Mouse (Mus musculus): ENCODE results near the gene Batf.

Gene Batf

DNA sequence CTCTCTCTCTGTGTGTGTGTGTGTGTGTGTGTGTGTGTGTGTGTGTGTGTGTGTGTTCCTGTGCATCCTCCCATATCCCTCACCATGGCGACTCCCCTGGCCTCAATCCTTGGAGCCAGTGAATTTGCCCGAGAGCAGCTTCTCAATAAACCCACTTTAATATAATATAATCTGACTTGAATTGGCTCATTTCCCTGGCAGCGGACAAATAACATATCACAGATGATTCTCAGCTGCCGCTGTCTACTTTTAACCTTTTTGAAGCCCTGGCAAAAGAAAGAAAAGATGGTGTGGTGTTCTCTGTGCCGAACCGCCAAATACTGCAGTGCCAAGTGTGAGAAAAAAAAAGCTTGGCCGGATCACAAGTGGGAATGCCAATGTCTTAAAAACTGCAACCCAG, 41.7 kb downstream of the Batf start:
- DNase-seq (ENCODE audit: low spot score in 2 of 2): no peak

DNA sequence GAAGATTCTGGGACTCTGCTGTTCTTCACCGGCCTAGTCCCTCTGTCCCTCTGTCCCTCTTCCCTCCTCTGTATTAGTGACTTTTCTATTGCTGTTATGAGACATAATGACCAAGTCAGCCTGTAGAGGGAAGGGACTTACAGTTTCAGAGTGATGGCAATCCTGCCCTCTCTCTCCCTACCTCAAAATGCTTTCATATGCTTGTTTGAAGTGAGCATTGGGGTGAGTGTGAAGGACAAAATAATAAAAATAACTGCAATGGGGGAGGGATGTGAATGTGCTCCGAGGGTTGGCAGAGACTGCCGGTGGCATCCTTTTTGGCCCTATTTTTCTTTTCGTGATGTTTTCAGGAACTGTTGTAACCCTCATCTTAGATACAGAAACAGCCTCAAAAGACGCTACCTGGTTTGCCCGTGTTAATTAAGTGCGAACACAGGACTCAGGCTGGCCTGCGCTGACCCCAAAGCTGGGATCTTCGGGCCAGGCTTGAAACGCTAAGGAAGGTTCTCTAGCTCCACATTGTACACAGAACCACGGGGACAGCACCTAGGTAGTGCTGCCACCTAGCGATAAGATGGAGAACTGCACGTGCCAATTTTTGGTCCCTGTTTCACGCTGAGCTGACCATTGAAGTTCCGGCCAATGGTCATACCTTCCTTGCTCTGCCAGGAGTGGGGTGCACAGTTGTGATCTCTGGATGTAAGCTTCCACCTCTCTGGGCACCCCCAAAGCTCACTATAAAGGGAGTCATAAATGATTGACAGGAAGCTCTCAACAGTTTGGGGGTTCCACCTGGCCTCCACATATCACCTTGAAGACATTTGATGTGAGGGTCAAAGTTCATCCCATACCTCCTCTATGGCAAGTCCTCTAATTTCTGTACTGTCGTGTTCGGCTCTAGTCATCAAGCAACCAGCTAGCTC, 42.8 kb downstream of the Batf start:
- peak; percentile 49 to 72 for DNase-seq (ENCODE audit: low spot score in 2 of 2)

DNA sequence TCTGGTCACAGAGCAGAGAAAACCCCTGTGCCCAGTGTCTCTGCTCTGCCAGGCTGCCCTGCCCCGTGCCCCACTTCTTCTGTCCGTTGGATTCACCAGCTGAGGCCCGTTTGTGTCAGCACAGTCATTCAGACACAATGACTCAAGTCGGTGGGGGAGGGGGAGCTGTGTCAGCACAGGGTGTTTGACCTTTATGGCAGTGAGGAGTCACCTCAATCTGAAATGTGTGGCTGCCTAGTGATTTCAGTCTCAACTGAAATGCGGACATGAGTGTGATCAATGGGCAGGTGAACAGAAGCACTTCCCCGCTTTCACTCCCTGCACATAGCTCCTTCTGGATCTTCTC, 43.4 kb downstream of the Batf start:
- DNase-seq (ENCODE audit: low spot score in 2 of 2): no peak

DNA sequence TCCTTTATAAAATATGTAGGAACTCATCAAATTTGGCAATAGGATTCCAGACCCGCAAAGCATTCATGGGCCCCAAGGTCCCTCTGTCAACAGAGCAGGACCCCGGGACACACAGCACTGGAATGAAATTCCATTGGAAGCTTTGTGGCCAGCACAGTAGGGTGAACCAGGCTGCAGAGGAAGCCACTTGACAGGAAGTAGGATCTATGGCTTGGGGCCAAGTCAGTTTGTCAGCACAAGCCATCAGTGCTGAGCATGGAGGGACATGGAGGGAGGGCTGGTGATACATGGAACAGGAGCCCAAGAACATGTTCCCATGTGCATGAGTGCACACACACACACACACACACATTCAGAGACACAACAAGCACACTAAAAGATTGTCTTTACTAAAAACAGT, 49.7 kb downstream of the Batf start:
- DNase-seq (ENCODE audit: low spot score in 2 of 2): no peak

DNA sequence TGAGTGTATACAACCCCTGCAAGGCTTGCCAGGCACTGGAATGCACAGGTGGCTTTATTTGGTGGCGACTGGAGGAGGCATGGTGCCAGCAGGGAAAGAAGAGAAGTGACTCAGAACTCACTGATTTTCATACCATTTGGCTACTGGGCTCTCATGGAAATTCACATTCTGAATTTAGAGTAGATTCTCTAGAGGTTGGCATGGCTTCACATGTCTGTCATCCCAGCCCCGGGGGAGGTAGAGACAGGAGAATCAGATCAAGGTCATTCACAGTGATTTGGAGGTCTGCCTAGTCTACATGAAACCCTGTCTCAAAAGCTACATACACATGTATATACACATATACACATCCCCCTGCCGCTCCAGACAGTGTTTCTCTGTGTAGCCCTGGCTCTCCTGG, 50.5 kb downstream of the Batf start:
- DNase-seq (ENCODE audit: low spot score in 2 of 2): no peak

DNA sequence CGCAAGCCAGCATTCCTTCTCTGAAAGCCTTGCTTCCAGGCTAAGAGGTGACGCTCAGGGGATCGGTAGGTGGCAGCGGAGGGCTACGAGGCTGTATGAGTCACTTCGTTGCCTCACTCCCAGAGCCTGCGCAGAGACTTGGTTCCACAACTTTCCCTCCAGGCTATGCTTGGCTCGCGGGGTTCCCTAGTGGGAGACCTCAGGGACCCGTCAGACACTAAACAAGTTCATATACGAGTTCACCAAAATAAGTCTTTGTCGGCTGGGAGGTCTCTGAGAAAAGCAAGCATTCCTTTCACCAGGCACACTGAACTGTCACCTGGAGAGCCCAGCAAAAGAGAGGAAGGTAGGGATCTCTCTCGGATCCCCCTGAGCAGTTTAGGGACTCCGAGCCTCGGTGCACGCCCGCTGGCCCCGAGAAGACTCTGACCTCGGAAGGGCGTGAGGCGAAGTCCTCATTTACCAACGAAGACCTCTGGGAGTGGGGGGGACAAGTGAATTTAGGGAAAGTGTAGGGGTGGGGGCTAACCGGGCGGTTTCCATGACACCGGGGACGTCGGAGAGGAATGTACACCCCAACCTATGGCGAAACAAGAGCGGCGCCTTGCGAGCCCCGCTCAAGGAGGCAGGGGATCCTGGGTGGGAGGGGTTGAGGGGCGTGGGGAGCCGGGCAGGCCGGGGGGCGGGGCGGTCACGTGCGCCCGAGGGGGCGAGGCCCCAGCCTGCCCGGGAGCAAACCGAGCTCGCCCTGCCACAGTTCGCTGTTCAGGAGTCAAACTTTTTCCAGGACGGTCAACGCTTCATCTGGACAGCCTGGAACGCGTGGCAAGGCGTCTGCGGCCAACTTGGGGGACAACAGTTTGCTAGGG, 59.6 kb downstream of the Batf start, which contains the start of gene Flvcr2:
Gene Flvcr2 (plus strand): TSS at position 713 of the 869 bp plus-strand sequence.
- DNase-seq (ENCODE audit: low spot score in 2 of 2): peak; percentile 58 to 69

DNA sequence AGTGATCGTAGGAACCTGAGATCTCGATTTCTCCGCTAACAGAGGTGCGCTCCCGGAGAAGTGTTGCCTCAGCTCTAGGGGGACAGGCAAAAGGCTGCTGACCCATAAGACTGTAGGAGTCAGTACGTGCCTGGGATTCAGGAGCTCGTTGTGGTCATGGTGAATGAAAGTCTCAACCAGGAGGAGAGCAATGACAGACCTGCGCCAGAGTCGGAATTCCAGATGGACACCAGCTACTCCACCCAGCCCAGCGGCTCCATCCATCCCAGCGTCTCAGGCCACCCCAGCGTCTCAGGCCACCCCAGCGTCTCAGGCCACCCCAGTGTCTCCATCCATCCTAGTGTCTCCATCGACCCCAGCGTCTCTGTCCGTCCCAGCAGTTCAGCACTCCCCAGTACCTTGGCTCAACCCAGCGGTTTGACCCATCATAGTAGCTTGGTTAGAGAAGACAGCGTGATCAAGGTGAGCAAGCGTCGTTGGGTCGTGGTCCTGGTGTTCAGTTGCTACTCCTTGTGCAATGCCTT, 60.3 kb downstream of the Batf start:
- DNase-seq (ENCODE audit: low spot score in 2 of 2): no peak

DNA sequence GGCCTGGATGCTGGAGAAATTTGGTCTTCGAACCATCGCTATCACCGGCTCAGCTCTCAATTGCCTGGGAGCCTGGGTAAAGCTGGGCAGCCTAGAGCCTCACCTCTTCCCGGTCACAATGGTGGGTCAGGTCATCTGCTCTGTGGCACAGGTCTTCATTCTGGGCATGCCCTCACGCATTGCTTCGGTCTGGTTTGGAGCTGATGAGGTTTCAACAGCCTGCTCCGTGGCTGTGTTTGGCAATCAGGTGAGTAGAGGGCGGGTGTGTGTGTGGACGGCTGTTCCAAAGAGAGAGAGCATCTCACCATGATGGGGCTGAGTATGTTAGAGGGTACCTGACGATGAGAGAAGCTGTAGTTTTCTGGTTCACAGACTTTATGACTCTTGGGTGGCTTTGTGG, 60.9 kb downstream of the Batf start:
- no peak for DNase-seq (ENCODE audit: low spot score in 2 of 2)

DNA sequence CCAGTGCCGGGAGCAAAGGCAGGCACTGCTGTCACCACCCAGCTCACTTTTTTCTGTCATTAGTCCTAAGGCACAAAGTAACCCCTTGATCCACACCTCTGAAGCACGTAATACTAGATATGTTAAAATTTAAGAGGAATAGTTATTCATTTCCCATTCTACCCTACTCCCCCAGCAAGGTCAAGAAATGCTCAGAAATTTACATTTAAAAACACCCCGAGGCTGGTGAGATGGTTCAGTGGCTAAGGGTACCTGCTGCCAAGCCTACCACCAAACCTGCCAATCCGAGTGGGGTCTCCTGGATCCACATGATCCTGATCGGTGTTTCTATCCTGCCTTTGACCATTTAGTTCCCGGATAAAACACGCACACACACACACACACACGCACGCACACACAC, 63.4 kb downstream of the Batf start:
- no peak for DNase-seq (ENCODE audit: low spot score in 2 of 2)

DNA sequence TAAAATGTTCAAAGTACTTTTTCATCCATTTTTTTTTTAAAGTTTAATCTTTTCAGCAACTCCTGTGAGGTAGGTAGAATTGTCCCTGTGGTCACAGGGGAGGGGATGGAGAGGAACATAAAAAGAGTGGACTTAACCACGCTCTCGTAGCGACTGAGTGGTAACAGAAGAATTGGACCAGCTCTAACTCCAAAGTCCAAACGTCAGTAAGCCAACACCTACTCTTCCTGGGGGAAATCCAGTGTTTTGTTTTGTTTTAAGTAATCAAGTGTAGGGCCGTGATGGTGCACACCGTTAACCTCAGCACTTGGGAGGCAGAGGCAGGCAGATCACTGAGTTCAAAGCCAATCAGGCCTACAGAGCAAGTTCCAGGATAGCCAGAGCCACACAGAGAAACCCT, 65.6 kb downstream of the Batf start:
- DNase-seq (ENCODE audit: low spot score in 2 of 2): no peak

DNA sequence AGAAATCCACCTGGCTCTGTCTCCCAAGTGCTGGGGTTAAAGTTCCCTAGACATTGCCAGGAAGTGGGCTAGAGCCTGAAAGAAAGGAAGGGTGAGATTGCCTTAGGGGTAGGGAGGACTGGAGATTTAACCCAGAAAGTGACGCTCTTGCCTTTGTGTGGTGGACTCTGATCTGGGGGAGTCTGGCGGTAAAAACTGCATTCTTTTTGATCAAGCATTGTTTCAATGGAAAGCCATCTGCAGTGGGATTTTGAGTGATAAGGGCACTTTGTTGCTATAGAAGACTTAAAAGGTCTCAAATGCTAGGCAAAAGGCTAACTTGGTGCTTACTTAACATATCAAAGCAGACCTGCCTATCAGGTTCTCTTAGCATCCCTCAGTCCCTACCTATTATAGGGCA, 66.8 kb downstream of the Batf start:
- no peak for DNase-seq (ENCODE audit: low spot score in 2 of 2)

DNA sequence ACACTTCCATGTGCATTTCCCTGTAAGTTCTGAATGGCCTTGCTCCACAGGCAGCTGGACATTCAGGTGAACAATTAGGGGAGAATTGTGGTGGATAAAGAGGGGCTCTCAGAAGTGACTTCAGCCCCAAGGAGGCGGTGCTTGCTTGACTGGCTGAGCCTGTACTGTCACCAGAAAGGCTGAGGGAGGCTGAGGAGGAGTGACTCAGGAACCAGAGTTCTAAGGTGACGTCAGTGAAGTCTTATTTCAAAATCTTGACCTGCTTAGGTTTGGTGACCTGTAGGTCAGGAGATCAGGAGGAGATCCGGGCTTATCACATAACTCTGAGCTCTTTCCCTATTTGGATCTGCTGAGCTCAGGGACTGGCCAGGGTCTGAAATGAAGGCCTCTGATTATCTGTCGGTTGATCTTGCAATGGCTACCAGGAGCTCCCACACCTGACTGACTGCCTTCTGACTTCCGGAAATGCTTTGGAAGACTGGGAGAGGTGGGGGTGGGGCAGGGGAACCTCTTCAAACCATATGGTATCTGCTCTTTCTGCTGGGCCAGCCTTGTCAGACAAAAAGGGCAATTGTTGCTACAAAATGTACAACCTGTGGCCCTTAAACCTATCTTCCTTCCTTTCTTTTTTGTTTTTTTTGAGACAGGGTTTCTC, 68.3 kb downstream of the Batf start:
- DNase-seq (ENCODE audit: low spot score in 2 of 2): no peak

DNA sequence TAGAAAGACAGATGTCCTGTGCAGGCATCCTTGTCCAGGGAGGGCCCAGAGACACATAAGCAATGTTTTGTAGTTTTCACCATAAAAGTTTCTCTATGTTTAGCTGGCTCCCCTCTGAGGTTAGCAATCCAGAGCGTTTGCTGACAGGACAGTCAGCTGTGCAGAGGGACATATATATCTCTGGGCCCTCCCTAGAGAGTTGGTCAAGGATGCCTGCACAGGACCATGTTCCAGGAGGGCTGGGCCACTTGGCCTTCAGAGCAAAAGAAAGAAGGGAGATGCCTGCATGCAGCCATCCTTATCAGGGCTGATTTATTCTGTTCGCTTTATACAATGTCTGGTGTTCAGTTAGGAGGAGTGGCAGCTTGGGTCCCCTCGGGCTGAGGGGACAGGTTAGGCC, 70.0 kb downstream of the Batf start:
- no peak for DNase-seq (ENCODE audit: low spot score in 2 of 2)

DNA sequence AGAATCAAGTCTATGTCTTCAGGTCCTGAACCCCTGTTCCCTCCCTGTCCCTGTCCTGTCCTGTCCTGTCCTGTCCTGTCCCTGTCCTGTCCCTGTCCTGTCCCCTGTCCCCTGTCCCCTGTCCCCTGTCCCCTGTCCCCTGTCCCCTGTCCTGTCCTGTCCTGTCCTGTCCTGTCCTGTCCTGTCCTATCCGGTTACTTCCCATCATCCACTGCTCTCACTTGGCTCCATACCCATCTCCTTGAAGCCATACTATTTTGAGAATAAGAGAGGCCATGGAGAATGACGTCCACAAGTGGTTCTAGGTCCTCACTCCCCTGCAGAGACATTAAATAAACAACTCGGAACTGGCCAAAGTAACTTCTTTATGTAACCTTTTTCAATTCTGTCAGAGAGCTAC, 70.6 kb downstream of the Batf start:
- no peak for DNase-seq (ENCODE audit: low spot score in 2 of 2)
